Mouse (Mus musculus) ES-Bruce4 (cell line): ENCODE results near the gene Runx2.

Experiments
- CTCF ChIP-seq: IDR thresholded peaks from one replicate; pipeline ENCODE4 v1.8.1; 2011; ENCODE audit warnings: low read depth, low read length
- EP300 ChIP-seq: IDR thresholded peaks from 2 replicates; pipeline ENCODE4 v1.6.1; 2011; ENCODE audit warnings: low read depth, low read length; ENCODE audit not compliant: insufficient read depth

GRCm38 (mm10) chr17:44671946-44672692 lies 142.5 kb downstream of the Runx2 start:
- no peak for TF ChIP-seq CTCF
- TF ChIP-seq EP300, result no peak
